Mouse (Mus musculus): ENCODE measurements around the gene Rgs17.

Gene Rgs17

GRCm38 (mm10) chr10:5823740-5824491, 98.3 kb downstream of the Rgs17 start, which contains the start of gene Mtrf1l:
Gene Mtrf1l (minus strand): TSS chr10:5823910.
- peak; percentile 95 to 97 for DNase-seq

DNA sequence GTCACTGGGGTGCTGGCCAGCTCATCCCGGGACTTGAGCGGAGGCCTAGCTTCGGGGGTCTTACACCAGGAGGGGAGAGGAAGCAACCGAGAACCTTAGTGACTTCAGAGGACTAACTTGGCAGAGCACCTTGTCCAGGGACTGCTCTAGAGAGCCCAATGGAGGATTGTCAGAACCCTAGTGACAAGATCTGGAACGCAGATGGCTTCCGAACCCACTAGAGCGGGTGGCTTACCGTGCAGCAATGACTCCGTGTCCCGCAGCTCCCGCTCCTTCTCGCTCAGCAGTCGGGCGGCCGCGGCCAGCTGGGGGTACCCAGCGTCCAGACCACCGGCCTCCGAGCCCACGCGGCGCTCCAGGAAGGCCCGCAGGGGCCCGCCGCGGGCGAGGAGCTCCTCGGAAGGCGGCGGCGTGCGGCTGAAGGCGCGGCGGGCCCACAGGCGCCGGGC, 98.9 kb downstream of the Rgs17 start:
- no peak for DNase-seq

- DNase-seq = no peak
Observed at GRCm38 (mm10) chr10:5818772-5819171, 103.4 kb downstream of the Rgs17 start.

DNA sequence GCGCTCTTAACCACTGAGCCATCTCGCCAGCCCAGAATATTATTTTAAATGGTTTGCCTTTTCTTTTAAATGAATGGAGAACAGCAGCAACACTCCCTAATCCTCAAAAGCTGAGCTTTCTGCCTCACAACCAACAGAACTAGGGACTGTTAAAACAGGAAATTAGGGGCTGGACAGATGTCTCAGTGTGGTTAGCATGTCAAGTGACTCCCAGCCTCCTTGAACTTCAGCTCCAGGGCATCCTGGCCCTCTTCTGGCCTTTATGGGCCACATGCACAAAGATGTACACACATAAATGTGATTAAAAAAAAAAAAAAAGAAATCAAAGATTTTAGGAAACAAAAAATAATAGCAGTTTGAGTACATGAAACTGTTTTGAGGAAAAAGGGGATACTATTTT, 106.2 kb downstream of the Rgs17 start:
- no peak for DNase-seq

GRCm38 (mm10) chr10:5813724-5814123, 108.5 kb downstream of the Rgs17 start:
- DNase-seq = no peak

- DNase-seq = no peak
Observed at GRCm38 (mm10) chr10:5807683-5808082, 114.5 kb downstream of the Rgs17 start.

DNA sequence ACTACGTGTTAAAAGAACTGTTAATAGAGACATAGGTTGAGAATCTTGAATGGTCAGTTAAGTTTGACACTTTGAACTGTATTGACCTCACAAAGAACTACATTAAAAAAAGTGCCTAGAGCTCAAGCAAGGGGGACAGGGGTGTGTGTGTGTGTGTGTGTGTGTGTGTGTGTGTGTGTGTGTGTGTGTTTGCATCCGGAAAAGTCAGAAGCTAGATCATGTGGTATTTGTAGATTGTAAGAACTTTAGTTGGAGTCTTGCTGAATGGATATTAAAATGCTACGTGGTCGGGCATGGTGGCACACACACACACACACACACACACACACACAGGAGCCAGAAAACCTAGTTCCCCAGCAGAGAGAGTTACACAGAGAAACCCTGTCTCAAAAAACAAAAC, 115.2 kb downstream of the Rgs17 start:
- DNase-seq = no peak

DNA sequence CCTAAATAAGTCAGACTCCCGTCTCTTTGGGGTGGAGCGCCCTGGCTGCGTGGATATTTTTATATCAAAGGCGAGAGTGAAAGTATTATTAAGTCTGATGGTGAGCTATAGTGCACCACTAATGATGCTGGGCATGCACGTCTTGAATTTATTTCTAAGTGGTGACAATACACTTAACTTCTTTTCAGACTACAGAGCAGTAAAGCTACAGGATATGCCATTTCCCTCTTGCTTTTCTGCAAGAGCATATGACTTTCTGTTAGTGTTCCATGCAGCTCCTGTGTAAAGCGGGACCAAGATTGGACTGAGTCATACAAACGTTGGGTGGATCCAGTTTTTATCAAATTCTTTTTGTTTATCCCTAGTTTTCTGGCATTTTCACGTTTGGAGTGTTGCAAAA, 115.8 kb downstream of the Rgs17 start:
- no peak for DNase-seq

DNA sequence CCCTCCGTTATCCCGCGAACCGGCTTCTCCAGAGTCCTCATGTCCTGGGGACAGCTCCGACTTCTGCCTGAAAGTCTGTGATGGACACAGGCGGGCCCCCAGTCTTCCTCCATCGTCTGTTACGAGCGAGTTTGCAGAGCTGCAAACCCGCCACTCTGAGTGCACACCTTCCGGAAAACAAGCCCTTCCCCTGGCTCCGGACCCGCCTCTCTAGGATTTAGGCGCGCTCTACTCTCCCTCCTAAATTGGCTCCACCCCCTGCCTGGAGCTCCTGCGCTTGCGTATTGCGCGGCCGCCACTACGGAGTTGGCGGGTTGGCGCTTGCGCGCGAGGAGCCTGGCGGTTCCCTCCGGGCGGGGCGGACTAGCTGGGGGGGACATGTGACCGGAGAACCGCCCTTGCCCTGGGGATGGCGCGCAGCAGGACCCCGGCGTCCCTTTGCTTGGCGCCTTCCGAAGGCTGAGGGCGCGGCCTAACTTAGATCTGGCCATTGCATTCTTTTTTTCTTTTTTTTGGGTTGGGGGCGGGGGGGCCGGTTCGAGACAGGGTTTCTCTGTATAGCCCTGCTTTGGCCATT, 116.4 kb downstream of the Rgs17 start:
- DNase-seq = peak; percentile 94 to 98

- peak; percentile 98 to 100 for DNase-seq
Observed at GRCm38 (mm10) chr10:5805243-5805730, 116.9 kb downstream of the Rgs17 start, which contains the start of gene Fbxo5. Gene Fbxo5 (minus strand): TSS chr10:5805600.

- DNase-seq = peak in 1 of 2 experiments; percentile 23
Observed at GRCm38 (mm10) chr10:5804691-5805156, 117.5 kb downstream of the Rgs17 start.

DNA sequence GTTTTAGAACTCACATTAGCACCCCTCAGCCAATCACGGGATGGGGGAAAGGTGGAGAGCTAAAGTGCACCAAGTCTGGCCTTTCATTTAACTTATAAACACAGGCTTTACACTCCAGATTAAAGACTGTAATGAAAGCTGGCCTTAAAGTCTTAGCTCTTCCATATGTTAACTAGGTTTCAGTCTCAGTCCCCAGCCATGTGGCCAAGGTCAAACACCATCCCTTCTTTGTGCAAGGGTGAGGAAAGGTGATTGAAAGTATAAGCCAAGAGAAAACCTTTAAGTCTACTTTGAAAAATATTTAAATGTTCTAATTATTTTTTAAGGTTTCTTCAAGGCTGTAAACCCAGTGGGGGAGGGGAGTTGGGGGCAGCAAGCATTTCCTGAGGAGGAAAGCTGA, 118.5 kb downstream of the Rgs17 start:
- DNase-seq = no peak

DNA sequence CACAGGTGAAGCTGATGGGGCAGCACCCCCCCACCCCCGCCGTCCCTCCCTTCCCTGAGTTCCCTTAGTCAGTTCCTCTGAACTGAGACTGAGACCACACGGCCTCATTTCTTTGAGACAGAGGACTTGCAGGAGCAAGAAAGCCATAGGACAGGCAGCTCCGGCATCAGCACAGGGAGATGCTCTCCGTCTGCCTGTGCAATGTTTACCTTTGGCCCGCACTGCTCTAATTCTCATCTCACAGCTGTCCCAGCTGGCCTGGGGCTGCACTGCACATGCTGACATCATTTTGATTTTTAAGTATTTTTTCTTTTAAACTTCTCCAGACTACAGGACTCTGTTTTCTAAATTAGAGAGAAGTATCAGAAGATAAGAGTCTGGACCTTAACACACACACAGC, 119.3 kb downstream of the Rgs17 start:
- no peak for DNase-seq

GRCm38 (mm10) chr10:5800490-5800889, 121.7 kb downstream of the Rgs17 start:
- no peak for DNase-seq

DNA sequence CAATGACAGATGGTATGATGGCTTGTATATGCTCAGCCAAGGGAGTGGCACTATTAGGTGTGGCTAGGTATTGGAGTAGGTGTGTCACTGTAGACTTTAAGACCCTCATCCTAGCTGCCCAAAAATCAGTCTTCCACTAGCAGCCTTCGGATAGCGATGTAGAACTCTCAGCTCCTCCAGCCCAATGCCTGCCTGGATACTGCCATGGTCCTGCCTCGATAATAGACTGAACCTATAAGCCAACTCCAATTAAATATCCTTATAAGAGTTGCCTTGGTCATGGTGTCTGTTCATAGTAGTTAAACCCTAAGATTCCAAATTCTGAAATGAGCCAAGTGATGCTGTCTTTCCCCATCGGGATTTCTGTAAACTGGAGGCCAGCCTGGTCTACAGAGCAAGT, 124.1 kb downstream of the Rgs17 start:
- no peak for DNase-seq

DNA sequence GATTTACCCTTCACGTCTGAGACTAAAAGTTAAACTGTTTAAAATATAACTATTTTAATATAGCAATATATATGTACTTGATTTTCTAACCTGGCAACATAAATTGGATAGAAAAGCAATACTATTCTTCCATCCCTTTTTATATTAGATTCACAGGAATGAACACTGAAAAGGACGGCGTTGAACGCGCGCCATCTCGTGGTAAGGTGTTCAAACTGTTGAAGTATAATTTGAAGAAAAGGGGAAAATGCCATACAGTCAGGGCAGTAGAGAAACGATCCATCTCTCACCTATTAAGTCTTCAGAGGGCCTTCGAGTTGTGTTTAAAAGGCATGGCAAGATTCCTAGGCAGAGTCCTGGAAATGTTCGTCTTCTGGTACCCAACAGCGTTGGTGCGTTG, 131.5 kb downstream of the Rgs17 start:
- DNase-seq = peak; percentile 62 to 82

DNA sequence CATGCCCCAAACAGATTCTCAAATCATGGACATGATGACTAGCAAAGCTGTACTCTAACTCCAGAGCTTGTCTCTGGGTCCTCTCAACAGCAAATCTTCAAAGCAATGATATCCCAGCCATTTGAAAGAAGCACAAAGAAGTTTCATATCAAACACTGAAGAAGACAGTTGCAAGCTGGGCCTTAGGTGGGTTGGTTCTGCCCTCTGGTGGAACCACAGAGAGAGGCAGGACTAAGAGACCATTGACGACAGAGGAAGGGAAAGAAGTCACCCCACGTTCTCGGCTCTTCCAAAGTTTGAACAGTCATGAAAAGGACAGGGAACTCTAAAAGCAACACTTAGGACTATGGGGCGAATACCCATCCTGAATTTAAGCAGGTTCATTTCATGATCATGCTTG, 135.3 kb downstream of the Rgs17 start:
- peak in 1 of 2 experiments; percentile 31 for DNase-seq
